Mouse (Mus musculus) liver, postnatal 0 days (tissue): ENCODE data around the gene Lrrc28. TPM values are rescaled to one million over a fixed set of nuclear protein-coding genes. Genes with fewer than 3 reads are reported as not detected.

ENCODE experiments used
- ATAC-seq: fragments of 200-750 bp; cut with Nextera tagmentation; 2 replicates; pipeline ENCODE4 v1.8.0; 2017; ENCODE audit warnings: mild to moderate bottlenecking, moderate library complexity
- DNase-seq: peaks from one replicate; pipeline ENCODE4 v3.0.0-alpha.2; 2016
- H3K27ac ChIP-seq: fragments of 300-500 bp; sonication (generic); 2 replicates; pipeline ENCODE4 v1.5.1; 2014; ENCODE audit warnings: antibody characterized with exemption, moderate library complexity, mild to moderate bottlenecking, low read depth
- H3K27me3 ChIP-seq: fragments of 300-500 bp; sonication (generic); 2 replicates; pipeline ENCODE4 v1.6.1; 2014; ENCODE audit warnings: low read length, control low read depth, mixed read lengths; ENCODE audit not compliant: insufficient read depth
- H3K36me3 ChIP-seq: fragments of 300-500 bp; sonication (generic); replicated peaks from 2 replicates; pipeline ENCODE4 v1.6.1; 2014; ENCODE audit warnings: mild to moderate bottlenecking, control low read depth, low read length, moderate library complexity, mixed read lengths; ENCODE audit not compliant: insufficient read depth
- H3K4me1 ChIP-seq: fragments of 300-500 bp; sonication (generic); 2 replicates; pipeline ENCODE4 v1.6.1; 2014; ENCODE audit warnings: antibody characterized with exemption, mild to moderate bottlenecking, control low read depth; ENCODE audit not compliant: insufficient read depth
- H3K4me2 ChIP-seq: fragments of 300-500 bp; sonication (generic); 2 replicates; pipeline ENCODE4 v1.6.1; 2014; ENCODE audit warnings: low read depth, mild to moderate bottlenecking, low read length, moderate library complexity, mixed read lengths
- H3K4me3 ChIP-seq: fragments of 300-500 bp; sonication (generic); 2 replicates; pipeline ENCODE4 v1.5.1; 2014; ENCODE audit warnings: low read depth, low read length
- H3K9ac ChIP-seq: fragments of 300-500 bp; sonication (generic); replicated peaks from 2 replicates; pipeline ENCODE4 v1.6.1; 2014; ENCODE audit warnings: mild to moderate bottlenecking, moderate library complexity
- H3K9me3 ChIP-seq: fragments of 300-500 bp; sonication (generic); 2 replicates; pipeline ENCODE4 v1.6.1; 2016; ENCODE audit warnings: mild to moderate bottlenecking, control low read depth, low read length, mixed read lengths
- CTCF ChIP-seq: sonication (generic); IDR thresholded peaks from 2 replicates; pipeline ENCODE4 v1.5.1; 2016; ENCODE audit warnings: antibody characterized with exemption, low read depth
- EP300 ChIP-seq: IDR thresholded peaks from 2 replicates; pipeline ENCODE4 v1.6.1; 2016; ENCODE audit warnings: antibody characterized with exemption, low read depth, mild to moderate bottlenecking
- WGBS: fragments of 180-500 bp; shearing (Covaris S2); extraction: QIAGEN DNeasy Blood & Tissue Kit; methylation state at CpG from one replicate; pipeline ENCODE4 v1.1.7; 2014; ENCODE audit not compliant: insufficient replicate concordance; 5-methylcytosine and 5-hydroxymethylcytosine counted together
- polyA plus RNA-seq: library from polyadenylated mRNA; unstranded; fragments of >200 nt; fragmentation: Nextera tagmentation; extraction: Ambion mirVana; gene quantifications from 2 replicates; pipeline ENCODE4 v1.2.1, GENCODE M21; 2015

Gene Lrrc28
- polyA plus RNA-seq, 1 experiment from 2014 or later = 12.6 TPM

DNA sequence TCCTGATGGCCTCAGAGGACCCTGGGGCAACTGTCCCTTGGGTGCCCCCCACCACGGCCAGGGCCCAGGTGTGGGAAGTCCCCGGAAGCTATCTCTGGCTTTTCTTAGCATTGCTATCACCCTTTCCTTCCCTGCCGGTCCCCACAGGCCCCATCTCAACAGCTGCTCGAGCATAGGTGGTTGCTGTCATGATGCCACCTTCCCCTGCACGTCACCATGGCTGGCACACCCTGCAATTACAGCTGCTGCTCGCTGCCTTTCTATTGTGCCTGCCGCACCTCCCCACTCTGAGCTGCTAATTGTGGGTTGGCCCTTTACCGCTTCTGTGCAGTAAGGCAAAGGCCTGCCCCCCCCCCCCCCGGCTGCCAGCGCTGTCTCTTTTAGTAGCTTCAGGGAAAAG lies 167.1 kb downstream of the Lrrc28 start:
- peak; percentile 15; the same call in 1 of the 2 replicates for ATAC-seq
- Histone ChIP-seq H3K27ac (no peak overlapping the region), H3K4me3 (no peak overlapping the region), H3K9ac (no peak overlapping the region), H3K9me3 (no peaks in the 10 kb centered on the region), H3K4me1 (peaks cover 12% of the 10 kb centered on the region), H3K36me3 (no peaks in the 10 kb centered on the region), H3K4me2 (no peak overlapping the region), H3K27me3 (no peaks in the 10 kb centered on the region)
- no peak for TF ChIP-seq CTCF
- TF ChIP-seq EP300 = no peak
- DNase-seq = peak; percentile 25
- 64% methylated on average over 8 of the region's 10 CpGs for WGBS

DNA sequence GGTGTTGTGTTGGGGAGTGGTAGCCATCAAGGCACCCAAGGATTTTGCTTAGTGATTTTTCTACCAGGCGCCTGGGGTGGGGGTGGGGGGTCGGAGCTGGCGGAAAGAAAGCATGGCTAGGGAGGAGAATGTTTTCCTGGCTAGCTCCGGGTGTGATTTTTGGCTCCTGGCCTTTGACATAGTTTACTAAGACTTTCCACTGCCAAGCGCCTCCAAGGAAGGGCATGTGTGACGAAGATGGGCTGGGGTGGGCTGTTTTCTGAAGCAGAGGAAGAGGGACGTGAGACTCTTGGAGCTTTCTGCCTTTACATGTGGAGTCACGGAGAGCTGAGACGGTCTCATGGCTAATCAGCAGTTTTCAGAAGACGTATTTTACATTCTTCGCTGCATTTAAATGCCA lies 173.8 kb downstream of the Lrrc28 start:
- ATAC-seq = no peak
- TF ChIP-seq EP300 (no peak), CTCF (no peak)

DNA sequence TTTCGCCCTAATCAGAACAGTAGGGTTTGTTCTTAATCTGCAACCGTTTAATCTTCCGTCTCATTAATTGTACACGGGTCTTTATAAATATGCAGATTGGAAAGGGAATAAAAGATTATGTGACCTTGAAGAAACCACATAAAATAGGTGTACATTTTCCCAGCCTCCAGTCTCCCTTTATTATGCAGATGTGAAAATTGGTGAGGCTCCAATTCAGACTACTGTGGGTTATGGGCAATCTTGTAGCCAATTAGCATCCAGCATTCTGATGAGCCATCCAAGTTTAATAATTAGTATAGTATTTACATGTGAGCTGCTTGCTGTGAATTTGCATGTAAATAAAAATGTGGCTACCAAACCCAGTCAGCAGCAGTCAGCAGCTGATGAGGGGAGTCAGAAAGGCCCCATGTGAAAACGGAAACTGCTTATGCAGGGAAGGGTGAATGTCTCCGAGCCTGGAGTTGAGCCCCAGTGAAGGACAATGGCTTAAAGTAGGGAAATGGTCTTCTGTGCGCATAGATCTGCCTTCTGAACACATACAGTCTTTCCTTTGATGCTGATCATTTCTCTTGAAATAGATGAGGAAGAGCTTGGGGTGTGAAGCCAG lies 176.2 kb downstream of the Lrrc28 start:
- ATAC-seq = no peak
- WGBS = 73% methylated on average over 7 of the region's 7 CpGs
- DNase-seq = no peak
- no peak overlapping the region for H3K27ac ChIP-seq
- TF ChIP-seq EP300 = no peak
- no peak for TF ChIP-seq CTCF
- no peaks in the 10 kb centered on the region for H3K36me3 ChIP-seq
- H3K4me2 ChIP-seq = no peak overlapping the region
- H3K9ac ChIP-seq = no peak overlapping the region
- no peak overlapping the region for H3K4me3 ChIP-seq
- H3K9me3 ChIP-seq = no peaks in the 10 kb centered on the region
- no peaks in the 10 kb centered on the region for H3K27me3 ChIP-seq
- H3K4me1 ChIP-seq = peaks cover 6% of the 10 kb centered on the region; the same call in 1 of the 2 replicates

More for the DNA sequence above, 173.8 kb downstream of the Lrrc28 start:
- Histone ChIP-seq H3K9ac (no peak overlapping the region), H3K4me2 (no peak overlapping the region), H3K27ac (no peak overlapping the region), H3K27me3 (no peaks in the 10 kb centered on the region), H3K4me1 (no peaks in the 10 kb centered on the region), H3K4me3 (no peak overlapping the region), H3K9me3 (no peaks in the 10 kb centered on the region), H3K36me3 (no peaks in the 10 kb centered on the region)
- 64% methylated on average over 11 of the region's 11 CpGs for WGBS
- DNase-seq = no peak

DNA sequence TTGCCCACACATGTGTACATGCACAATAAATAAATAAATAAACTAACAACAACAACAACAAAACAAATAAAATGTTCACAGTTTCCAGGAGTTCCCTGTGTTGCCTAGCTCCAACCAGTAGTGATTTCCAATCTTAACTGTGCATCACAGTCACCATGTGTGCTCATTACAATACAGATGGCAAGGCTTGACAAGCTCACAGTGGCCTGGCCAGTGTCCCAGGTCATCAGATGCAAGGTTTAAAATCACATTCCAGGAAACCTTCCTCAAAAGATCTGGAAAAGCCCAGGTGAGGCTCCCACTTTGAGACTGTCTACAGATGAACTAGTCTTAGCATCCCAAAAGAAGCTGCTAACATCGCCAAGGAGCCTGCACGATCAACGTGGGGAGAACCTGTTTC lies 176.9 kb downstream of the Lrrc28 start:
- DNase-seq = no peak
- TF ChIP-seq CTCF = no peak
- TF ChIP-seq EP300 = no peak
- Histone ChIP-seq H3K36me3 (no peaks in the 10 kb centered on the region), H3K27me3 (no peaks in the 10 kb centered on the region), H3K9ac (no peak overlapping the region), H3K27ac (no peak overlapping the region), H3K4me3 (no peak overlapping the region), H3K9me3 (no peaks in the 10 kb centered on the region), H3K4me2 (no peak overlapping the region), H3K4me1 (peaks cover 13% of the 10 kb centered on the region)
- WGBS = 89% methylated on average over 3 of the region's 3 CpGs
- ATAC-seq = no peak

DNA sequence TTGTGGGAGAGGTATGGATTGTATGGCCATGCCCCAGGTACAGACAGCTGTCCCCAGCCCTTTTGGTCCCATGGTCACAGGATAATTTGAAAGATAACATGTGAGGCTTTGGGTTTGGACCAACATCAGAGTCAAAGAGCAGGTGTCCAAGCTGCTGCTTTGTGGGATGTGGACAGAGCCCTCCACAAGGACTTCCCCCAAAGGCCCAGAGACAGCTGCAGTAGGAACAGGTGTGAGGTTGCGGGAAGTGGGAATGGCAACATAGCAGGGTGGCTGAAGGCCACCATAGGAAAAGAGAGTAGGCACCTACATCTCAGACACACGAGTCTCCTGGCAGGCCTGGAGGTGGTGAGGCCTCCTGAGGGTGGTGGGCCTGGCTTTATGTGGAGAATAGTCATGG lies 178.7 kb downstream of the Lrrc28 start:
- Histone ChIP-seq H3K4me1 (peaks cover 25% of the 10 kb centered on the region), H3K9me3 (no peaks in the 10 kb centered on the region), H3K4me2 (no peak overlapping the region), H3K27ac (no peak overlapping the region), H3K36me3 (no peaks in the 10 kb centered on the region), H3K4me3 (no peak overlapping the region), H3K9ac (no peak overlapping the region), H3K27me3 (no peaks in the 10 kb centered on the region)
- WGBS = 75% methylated on average over 2 of the region's 2 CpGs
- TF ChIP-seq EP300 (no peak), CTCF (no peak)
- no peak for ATAC-seq
- DNase-seq = no peak

DNA sequence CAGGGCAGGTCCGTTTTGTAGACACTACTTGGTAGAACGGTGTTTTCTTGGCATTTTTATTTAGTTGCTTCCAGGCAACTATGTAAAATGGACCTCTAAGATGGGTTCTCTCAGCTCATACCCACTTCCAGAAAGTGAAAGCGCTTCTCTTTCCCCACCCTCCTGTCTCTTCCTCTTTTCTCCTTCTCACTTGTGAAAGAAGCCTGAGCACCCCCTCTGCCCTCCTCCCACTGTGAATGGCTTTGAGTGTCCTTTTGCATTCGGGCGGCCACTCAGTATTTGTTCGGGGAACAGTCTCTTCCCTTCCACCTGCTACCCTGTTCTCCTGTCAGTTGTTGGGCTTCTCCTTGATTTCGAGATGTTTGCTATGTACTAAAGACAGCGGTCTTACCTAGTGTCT lies 180.4 kb downstream of the Lrrc28 start:
- DNase-seq (no peak), ATAC-seq (no peak)
- Histone ChIP-seq H3K27me3 (no peaks in the 10 kb centered on the region), H3K9ac (no peak overlapping the region), H3K4me1 (peaks cover 33% of the 10 kb centered on the region), H3K27ac (peak overlapping the region; percentile 68), H3K36me3 (no peaks in the 10 kb centered on the region), H3K4me3 (no peak overlapping the region), H3K4me2 (no peak overlapping the region), H3K9me3 (no peaks in the 10 kb centered on the region)
- 60% methylated on average over 8 of the region's 8 CpGs for WGBS
- TF ChIP-seq EP300 (no peak), CTCF (no peak)
